Mouse (Mus musculus): ENCODE data around the gene Myo15. TPM values are rescaled to one million over a fixed set of nuclear protein-coding genes. Genes with fewer than 3 reads are reported as not detected.

Myo15 gene
- polyA plus RNA-seq, 1 experiment from 2014 or later = 0.21 TPM

Other genes starting within 250 kb of the Myo15 start
- gene Srebf1, start 246.8 kb upstream of the Myo15 start, polyA plus RNA-seq (2015; fragmentation: Nextera tagmentation; extraction: Ambion mirVana) = 30.6 and 38.5 TPM in 2 replicates
- gene Tom1l2, start 116.4 kb upstream of the Myo15 start, polyA plus RNA-seq (2015; fragmentation: Nextera tagmentation; extraction: Ambion mirVana) = 52.8 and 61.4 TPM in 2 replicates
- 3.8 TPM in 2 replicates for gene Drc3, start 116.0 kb upstream of the Myo15 start, polyA plus RNA-seq (2015; fragmentation: Nextera tagmentation; extraction: Ambion mirVana)
- gene Gid4, start 52.2 kb upstream of the Myo15 start, polyA plus RNA-seq (2015; fragmentation: Nextera tagmentation; extraction: Ambion mirVana) = 19.2 and 20.2 TPM in 2 replicates
- gene Atpaf2, start 50.9 kb upstream of the Myo15 start, polyA plus RNA-seq (2015; fragmentation: Nextera tagmentation; extraction: Ambion mirVana) = 39.4 and 41.2 TPM in 2 replicates
- 92.5 and 99.3 TPM in 2 replicates for gene Drg2, start 14.7 kb upstream of the Myo15 start, polyA plus RNA-seq (2015; fragmentation: Nextera tagmentation; extraction: Ambion mirVana)
- 22.3 and 24.2 TPM in 2 replicates for gene Alkbh5, start 67.0 kb downstream of the Myo15 start, polyA plus RNA-seq (2015; fragmentation: Nextera tagmentation; extraction: Ambion mirVana)
- gene Llgl1, start 230.4 kb downstream of the Myo15 start, polyA plus RNA-seq (2015; fragmentation: Nextera tagmentation; extraction: Ambion mirVana) = 53.9 and 54.4 TPM in 2 replicates